Mouse (Mus musculus): ENCODE measurements around the gene Dtx2.

Gene Dtx2

DNA sequence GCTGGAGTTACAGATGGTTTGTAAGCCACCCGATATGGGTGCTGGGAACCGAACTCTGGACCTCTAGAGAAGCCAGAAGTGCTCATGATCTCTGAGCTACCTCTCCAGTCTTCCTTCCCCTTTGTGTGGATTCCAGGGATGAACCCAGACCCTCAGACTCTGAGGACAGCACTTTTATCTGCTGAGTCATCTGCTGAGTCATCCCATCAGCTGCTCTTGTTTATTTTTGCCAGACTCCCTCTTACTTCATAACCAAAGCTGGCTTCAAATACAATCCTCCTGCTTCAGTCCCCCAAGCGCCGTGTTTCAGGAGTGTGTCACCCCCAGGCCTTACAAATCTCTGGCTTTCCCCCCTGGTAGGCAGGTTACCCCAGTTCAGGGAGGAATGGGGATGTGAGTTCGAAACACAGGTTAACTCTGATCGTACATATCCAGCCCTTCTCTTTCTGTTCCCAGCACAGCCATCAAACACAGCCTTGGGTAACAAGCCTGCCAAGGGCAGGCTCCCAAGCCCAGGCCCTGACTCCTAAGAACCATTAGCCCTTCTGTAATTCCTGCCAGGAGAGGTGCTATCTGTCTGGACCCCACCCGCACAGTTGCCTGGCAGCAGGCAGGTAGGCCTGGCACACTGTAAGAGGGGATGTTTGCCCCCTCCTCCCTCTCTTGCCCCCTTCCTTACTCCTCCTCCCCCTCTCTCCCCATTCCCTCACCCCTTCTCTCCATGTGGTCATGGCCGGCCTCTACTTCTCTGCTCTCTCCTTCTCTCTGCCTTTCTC, 18.5 kb upstream of the Dtx2 start:
- DNase-seq: no peak

DNA sequence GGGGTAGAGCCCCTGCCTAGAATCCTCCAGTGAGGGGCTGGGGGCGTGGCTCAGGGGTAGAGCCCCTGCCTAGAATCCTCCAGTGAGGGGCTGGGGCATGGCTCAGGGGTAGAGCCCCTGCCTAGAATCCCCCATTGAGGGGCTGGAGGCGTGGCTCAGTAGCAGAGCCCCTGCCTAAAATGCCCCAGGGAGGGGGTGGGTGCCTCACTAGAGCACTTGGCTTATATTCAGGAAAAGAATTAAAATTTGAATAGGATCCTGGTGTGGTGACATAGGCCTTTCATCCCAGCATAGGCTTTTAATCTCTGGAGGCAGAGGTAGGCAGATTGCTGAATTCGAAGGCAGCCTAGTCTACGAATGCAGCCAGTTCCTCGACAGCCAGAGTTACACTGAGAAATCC, 15.2 kb upstream of the Dtx2 start:
- DNase-seq: no peak

DNA sequence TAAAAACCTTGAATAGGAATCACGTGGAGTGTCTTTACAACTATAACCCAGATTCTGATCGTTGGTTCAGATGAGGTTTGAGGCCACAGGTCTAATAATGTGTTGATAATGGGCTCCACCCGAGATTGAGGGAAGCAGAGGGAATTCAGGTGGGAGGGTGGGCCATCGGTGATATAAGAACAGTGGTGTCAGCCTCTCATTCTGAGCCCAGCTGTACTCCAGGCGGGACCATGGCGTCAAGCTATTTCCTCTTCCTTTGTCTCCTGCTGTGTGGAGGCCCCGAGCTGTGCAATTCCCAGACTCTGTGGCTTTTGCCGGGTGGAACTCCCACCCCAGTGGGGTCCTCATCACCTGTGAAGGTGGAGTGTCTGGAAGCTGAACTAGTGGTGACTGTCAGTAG, 14.7 kb upstream of the Dtx2 start, which contains the start of gene Zp3:
Gene Zp3 (plus strand): TSS at position 196 of the 400 bp plus-strand sequence.
- DNase-seq: no peak

DNA sequence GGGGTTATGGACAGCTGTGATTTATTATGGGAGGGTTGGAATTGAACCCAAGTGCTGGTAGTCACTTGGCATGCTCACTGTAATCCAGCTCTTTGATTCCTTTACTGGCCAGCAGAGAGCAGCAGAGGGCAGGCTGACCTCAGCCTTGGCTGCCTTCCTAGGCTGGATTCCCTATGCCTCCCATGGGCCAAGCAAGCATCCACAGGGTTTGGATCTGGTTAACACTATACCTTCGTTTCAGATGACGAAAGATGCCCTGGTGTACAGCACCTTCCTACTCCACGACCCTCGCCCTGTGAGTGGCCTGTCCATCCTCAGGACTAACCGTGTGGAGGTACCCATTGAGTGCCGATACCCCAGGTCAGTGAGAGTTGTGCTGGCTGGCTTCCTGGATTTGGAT, 12.2 kb upstream of the Dtx2 start:
- DNase-seq: peak; percentile 73

DNA sequence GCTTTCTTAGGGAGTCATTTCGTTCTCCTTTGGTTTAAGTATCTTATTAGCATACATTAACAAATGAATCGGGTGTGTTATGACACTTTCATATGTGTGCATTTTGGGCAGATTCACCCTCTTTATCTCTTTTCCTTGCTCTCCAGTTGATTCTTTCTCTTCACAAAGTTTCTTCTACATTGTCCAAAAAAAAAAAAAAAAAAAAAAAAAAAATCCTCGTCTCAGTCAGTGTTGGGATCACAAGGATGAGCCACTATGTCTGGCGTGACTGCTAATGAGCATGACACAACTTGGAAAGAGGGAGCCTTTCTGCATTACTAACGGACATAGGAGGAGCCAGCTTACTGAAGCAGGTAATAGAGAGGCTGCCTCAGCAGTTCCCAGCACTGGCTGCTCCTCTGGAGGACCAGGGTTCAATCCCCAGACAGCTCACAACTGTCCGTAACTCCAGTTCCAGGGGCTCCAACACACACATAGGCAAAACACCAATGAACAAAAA, 10.0 kb upstream of the Dtx2 start:
- no peak for DNase-seq

DNA sequence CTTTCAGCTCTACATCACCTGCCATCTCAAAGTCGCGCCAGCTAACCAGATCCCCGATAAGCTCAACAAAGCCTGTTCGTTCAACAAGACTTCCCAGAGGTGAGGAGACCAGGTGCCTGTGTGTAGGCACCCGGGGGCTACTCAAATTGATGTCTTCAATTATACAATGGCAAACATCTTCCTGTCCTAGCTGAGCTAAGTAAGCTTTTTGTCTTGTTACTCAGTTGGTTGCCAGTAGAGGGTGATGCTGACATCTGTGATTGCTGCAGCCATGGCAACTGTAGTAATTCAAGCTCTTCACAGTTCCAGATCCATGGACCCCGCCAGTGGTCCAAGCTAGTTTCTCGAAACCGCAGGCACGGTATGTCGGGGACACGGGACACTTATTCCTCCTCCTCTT, 7.4 kb upstream of the Dtx2 start:
- peak; percentile 33 for DNase-seq

DNA sequence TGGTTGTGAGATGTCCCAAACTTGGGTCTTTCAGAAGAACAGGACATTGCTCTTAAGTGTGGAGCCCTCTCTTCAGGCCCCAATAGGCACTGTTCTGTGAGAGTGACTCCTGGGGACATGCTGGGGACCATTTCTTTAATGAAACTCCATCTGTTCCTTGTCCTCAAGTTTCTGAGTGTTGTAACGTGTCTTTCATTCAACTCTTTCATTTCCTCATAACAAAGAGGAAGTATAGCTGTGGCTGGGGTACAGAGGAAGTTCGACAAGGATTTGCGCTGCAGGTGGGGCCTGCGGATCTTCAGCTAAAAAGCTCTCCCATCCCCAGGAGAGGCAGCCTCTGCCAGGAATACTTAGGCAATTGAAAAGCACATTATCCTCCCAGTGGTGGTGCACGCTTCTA, 4.0 kb upstream of the Dtx2 start:
- DNase-seq: peak; percentile 43

DNA sequence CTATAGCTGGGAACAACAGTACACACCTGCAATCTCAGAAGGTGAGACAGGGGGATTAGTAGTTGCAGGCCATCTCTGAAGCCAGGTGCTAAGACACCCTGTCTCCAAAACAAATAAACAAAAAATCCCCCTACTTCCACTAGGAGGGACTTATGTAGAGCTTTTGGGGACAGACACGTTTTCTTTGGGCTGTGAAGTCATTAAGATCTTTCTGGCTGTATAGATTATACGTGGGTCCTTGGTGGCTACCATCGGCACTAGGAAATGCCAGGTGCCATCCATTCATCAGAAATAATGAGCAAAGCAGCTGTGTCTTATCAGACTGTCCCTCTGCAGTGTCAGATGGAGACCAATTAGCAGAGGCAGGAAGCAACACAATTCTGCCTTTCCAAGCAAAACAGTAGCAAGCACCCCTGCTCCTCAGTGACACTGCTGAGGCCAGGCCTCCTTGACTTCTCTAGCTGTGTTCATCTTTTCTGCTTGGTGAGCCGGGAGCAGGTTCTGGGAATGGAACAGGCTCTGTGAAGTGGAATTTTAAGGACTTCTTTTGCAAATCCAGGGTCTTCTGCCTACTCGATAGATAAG, 1.1 kb upstream of the Dtx2 start:
- no peak for DNase-seq

DNA sequence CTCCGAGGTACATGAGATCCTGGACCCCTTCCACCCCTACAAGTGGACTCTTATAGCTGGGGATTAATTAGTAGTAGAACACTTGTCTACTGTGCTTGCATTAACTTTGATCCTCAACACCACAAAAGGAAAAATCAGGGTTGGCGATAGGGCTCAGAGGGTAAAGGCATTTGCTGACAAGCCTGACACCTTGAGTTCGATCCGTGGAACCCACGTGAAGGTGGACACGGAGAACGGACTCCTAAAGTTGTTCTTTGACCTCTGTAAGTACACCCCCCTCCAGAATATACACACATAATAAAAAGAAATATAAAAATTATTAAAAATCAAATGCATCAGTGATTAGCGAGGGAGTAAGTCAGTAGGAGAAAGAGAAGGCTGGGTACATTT, 270 bp upstream of the Dtx2 start:
- DNase-seq: no peak

DNA sequence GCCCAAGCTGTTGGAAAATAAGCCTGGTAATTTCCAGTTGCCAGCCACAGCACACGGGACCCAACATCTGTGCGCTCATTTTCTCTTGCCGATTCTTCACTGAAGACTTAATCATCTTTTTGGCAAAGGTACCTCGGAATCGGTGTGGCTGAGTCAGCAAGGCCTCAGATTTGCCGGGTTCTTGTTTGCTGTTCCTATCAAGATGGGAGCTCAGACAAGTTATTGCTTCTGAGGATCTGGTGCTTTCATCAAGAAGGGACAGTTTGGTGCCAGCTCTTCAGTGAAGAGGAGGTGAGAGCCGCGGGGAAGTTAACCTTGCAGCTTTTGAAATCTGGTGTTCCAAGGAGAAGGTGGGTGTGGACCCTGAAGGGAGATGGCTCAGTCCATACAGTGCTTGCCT, 1.6 kb downstream of the Dtx2 start:
- no peak for DNase-seq

DNA sequence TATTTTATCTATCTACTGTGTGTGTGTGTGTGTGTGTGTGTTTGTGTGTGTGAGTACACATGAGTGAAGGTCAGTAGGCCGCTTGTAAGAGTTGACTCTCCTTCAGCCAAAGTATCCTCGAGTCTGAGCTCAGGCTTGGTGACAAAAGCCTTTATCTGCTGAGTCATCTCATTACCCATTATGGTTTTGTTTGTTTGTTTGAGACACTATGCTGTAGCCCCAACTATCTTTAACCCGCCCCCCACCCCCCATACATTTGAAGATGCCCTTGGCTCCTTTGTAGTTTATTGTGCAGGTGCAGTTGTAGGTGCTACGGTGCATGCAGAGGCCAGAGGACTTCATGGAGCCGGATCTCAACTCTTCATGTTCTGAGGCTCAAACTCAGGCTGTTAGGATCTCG, 6.6 kb downstream of the Dtx2 start:
- no peak for DNase-seq

DNA sequence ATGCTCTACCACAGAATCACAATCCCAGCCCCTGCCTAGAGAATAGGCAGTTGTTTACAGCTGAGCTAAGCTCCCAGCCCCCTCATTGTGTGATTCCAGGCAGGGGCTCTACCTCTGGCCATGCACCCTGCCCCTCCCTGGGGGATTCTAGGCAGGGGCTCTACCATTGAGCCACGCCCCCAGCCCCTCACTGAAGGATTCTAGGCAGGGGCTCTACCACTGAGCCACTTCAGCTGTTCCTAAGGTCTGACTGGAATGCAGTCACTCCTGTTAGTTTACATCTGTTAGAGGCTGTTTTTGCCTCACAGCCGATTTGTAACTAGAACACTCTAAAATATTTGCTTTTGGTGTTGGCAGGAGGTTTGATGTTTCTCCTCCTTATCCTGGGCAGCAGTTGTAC, 7.7 kb downstream of the Dtx2 start:
- peak; percentile 60 for DNase-seq

DNA sequence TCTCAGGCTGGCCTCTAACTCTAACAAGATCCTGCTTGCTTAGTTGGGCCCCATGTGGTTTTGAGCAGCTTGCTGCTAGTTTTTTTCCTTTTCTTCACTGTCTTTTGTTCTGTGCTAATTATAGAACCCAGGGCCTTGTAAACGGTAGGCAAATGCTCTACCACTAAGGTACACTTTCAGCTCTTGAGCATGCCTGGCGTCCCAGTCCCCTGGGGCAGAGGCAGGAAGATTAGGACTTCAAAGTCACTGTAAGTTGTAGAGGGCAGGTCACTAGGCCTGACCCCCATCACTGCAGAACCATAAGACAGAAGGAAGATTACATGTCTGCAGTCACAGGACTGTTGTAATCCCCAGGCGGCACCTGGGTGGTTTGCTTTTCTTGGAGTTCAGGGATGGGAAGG, 8.2 kb downstream of the Dtx2 start:
- DNase-seq: no peak

DNA sequence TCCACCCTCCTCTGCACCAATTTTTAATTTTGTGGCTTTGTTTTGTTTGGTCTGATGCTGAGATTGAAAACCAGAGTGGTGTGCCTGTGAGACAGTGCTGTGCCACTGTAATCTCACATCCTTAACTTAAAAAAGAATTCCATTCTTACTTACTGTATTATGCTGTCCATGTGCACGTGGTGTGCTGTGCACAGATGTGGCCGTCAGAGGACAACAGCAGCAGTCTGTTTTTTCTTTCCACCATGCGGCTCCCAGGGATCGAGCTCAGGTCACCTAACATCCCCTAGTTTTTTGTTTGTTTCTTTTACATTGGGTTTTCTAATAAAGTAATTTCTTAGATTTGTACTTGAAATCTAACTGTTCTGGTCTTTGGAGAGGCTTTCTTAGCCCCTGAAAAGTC, 9.9 kb downstream of the Dtx2 start:
- DNase-seq: no peak

DNA sequence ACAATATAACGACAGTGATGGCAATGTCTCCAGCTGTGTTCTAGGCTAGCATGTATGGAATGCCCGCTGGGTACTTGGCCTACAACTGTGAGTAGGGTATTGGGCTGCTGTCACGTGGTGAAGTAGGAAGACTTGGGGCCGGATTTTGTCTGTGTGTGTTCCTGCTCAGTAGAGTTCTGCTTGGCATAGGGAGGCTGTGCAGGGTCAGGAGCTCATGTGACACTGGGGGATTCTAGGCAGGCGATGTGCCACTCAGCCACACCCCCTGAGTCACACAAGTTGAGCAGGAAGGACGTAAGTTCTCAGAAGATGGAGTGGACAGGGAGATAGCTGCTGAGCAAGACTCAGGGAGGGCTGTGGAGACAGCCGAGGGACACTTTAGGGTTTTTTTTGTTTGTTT, 13.1 kb downstream of the Dtx2 start:
- DNase-seq: no peak

DNA sequence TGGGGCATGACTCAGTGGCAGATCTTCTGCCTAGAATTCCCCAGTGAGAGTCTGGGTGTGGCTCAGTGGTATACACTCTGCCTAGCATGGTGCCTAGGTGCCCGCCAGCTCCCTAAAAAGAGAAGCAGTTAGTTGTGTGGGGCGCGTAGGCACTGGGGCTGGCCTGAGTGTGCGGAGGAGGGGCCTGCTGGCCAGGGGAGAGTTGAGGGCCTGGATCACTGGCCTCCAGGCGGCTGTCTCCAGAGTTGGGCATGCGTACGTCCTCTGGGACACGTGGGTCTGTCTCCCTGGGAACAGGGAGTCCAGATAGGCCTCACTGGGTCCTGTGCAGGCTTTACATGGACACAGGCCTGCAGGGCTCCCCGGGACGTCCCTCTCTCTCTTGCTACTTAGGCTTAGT, 20.3 kb downstream of the Dtx2 start:
- DNase-seq: no peak

DNA sequence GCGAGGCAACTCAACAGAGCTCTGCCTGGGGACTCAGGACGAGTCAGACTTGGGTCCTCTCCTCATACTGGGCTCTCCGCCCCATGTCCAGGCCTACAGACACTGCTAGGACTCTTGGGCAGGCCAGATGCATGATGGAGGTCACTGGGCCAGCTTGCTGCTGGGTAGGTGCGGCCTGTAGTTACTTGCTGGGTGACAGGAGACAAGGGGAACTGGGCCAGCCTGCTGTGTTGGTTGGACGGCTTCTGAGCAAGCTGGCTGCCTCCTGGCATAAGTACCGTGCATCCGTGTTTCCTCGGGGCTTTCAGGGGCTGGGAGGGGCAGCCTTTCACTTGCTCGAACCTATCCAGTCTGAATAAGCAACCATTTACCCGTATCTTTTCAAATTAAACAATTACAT, 21.0 kb downstream of the Dtx2 start:
- DNase-seq: no peak

DNA sequence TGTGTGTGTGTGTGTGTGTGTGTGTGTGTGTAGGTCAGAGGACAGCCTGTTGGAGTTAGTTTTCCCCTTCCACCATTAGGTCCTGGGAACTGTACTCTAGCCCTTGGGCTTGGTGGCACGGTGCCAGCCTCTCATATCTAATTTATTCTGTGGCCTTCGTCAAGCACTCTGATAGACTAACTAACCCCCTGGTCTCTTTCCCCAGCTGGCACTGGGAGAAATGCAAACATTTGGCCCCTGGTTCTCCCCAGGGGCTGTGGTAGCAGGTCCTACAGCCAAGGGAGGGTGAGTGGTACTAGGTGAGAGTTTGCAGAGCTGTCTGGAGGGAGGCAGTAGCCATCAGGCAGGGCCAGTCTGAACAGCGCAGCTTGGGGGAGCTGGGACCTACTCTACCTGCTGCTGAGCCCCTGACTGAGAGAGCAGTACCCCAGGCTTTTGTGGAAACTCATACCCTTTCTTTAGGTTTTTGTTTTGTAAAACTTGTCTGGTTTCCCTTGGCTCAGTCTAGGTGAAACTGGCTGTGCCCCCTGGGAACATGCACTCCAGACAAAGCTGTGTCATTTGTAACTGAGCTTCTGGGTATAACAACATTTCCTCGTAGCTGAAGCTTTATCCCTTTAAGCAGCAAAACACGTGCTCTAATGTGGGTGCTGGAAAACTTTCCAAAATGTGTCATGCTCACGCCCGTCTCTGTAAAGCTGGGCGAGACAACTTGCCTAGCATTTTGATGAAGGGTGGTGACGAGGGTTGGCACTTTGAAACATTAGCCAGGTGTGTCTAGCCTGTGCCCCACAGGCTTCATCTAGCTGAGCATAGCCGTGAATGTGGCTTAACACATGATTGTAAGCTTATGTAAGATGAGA, 21.6 kb downstream of the Dtx2 start:
- peak; percentile 61 for DNase-seq

DNA sequence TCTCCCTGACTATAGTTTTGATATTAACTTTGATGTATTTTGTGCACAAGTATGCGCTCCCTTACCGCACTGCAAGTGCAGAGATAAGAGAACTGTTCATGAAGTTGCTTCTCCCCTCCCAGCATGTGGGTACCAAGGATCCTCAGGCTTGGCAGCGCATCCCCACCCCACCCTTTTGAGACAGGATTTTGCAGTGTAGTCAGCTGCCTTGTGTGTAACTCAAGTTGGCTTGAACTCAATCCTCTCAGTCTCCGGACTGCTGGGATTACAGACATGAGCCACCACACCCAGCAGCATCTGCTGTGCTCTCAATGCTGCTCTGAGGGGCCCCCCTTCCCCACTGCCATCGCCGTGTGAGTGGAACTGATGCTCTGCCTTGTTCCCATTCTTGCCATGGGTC, 22.7 kb downstream of the Dtx2 start:
- DNase-seq: no peak

DNA sequence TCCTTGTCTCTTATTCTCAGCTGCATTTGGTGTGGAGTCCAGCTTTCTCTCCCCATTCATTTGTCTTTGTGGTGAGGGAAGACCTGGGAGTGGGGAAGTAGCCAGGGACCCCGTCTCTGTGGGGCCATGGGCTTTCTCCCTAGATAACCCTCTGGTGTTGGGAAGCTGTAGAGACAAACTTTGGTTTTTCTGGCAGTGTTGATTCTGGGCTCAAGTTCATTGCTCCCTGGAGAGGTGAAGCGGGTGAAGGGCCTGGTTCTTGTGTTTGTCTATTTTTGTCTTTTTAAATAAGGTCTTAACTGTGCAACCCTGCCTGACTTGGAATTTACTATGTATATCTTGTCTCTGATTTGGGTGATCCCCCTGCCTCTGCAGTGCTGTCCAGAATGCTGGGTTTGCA, 24.1 kb downstream of the Dtx2 start:
- no peak for DNase-seq

DNA sequence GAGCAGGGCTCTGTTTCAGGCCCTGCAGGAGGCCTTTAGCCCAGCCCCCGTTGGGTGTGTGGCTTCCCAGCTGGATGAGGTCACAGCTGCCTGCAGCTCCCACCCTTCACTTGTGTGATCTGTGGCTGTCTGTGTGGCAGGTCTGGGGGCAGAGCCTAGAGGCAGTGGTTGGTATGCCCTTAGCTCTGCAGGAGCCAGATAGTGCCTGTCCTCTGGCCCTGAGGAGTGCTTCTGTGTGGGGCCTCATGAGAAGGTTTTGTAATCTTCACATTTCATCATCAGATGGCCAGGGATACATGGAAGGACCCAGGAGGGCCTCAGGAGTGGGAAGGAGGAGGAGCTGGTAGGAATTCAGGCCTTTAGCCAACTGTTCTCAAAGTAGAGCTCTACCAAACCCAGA, 25.3 kb downstream of the Dtx2 start:
- peak; percentile 40 for DNase-seq

DNA sequence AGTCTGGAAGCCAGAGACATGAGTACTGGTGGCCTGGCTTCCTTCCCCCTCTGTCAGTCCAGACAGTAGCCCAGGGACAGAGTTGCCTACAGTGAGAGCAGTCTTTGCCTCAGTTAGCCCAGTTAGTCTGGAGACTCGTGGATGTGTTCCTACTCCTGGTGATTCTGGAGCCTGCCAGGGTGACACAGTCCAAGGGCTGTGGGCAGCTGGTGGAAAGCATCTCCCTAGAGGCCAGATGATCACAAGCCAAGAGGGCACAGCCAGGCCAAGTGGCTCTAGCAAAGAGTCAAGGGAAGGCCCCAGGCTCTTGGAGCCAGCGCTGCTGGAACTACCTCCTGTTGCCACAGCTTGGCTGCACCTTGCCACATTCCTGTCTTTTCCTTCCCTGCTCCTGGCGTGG, 31.1 kb downstream of the Dtx2 start:
- DNase-seq: no peak

DNA sequence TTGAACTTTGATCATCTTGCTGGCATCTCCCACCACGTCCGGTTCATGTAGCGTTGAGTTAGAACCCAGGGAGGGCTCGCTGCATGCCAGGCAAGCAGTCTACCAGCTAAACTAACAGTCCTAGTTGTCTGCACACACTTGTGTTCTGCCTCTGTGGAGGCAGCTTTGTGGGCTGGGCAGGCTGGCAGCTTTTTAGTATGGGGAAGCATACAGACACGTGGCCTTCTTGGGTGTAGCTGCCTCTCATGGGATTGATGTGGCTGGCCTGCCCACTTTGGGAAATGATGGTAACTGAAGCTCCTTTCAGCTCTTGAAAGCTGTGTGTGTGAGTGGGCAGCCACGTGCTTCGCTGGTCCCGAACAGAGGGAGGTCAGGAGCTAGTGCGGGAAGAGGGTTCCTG, 32.3 kb downstream of the Dtx2 start:
- no peak for DNase-seq
